Mouse (Mus musculus): ENCODE results near the gene Snx29. TPM values are rescaled to one million over a fixed set of nuclear protein-coding genes. Genes with fewer than 3 reads are reported as not detected.
"Not testable (repeated sequence)": the region's sequence is repeated elsewhere in the genome, so short reads cannot be mapped to it uniquely, and the experiment has no call there.

The Snx29 gene
- 2.7 and 4.9 TPM in 2 replicates for polyA plus RNA-seq (2011; ENCODE audit: insufficient read length, low read depth, missing spikeins)

- TF ChIP-seq CTCF (IDR thresholded peaks at IDR 0.05; ENCODE audit: borderline replicate concordance, insufficient read depth, low read length), result no peak
- peak; percentile 64 for TF ChIP-seq POLR2A (IDR thresholded peaks at IDR 0.05; ENCODE audit: low read depth, low read length)
- Histone ChIP-seq H3K4me3 (ENCODE audit: insufficient read depth, low read length) (peak within 1 kb of the TSS; percentile 67), H3K4me1 (ENCODE audit: control insufficient read depth, insufficient read depth, low read length) (no peaks in the 10 kb centered on the region), H3K27ac (ENCODE audit: insufficient read depth, low read length) (no peak within 1 kb of the TSS)
These were observed at the start of gene Snx29 for GRCm38 (mm10) chr16:11322409-11323323. TSS of gene Snx29 (plus strand) at chr16:11322908.

DNA sequence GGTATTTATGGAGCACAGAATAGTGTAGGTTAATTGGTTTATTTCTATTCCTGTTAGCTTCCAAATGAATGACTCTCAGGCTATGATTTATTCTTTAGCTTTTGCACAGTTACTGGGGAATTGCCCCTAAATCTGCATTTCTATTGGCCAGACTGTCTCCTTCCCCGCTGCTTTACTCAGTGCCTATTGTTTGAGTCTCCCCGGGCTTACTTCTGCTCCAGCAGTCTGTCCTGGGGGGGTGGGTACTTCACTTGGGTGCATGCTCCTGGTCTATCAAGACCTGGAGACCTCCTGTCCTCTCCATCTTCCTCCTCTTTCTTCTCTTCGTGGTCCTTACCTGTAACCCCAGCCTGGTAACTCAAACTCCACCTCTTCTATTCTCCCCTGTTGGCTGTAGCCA is 45.8 kb upstream of the Snx29 start:
- Histone ChIP-seq H3K4me3 (ENCODE audit: insufficient read depth, low read length) (no peak overlapping the region), H3K27ac (ENCODE audit: insufficient read depth, low read length) (no peak overlapping the region), H3K4me1 (ENCODE audit: control insufficient read depth, insufficient read depth, low read length) (no peaks in the 10 kb centered on the region)
- TF ChIP-seq POLR2A (IDR thresholded peaks at IDR 0.05; ENCODE audit: low read depth, low read length), result no peak

DNA sequence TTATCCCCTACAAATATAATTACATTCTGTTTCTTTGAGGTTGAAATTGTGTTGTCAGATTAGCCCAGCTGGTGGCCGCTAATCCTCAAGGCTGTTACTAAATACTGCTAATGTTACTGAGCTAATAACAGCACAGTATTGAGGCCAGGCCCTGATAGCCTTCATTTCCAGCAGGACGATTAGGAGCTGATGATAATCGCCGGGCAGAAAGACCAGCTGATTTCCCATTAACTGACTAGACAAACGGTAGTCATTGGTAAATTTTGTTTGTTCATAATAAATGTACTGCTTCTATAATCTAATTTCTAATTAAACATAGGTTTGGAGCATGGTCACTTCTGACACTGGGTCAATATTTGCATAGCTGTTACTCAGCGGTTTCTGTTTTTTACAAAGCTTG is 43.9 kb upstream of the Snx29 start:
- Histone ChIP-seq H3K27ac (ENCODE audit: insufficient read depth, low read length) (no peak overlapping the region), H3K4me3 (ENCODE audit: insufficient read depth, low read length) (no peak overlapping the region)
- TF ChIP-seq POLR2A (IDR thresholded peaks at IDR 0.05; ENCODE audit: low read depth, low read length), result no peak
- TF ChIP-seq CTCF (IDR thresholded peaks at IDR 0.05; ENCODE audit: borderline replicate concordance, insufficient read depth, low read length), result no peak

DNA sequence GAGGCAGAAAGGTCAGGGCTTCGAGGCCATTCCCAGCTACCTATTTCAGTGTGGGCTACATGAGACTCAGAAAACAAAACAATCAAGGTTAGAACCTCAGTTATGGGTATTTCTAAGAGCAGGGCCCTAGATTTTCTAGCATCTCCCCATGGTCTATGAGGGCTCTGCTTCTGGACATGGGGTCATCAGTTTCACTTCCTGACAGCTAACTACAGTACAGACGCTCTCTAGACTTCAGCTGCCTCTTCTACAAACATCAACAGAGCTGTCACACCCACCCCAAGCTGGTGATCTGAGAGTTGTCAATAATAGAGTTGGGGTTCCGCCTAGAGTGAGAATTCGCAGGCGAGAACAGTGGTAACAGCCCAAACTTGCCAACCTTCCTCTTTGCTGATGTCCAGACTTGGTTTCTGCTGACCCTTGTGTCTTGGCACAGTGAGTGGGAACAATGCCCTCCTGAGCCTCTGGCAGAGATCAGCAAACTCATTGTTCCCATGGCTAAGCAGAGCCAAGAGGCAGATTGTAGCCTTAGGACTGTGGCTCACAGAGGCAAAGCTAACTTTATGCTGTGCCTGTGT is 40.0 kb upstream of the Snx29 start:
- no peak for TF ChIP-seq CTCF (IDR thresholded peaks at IDR 0.05; ENCODE audit: borderline replicate concordance, insufficient read depth, low read length)
- TF ChIP-seq POLR2A (IDR thresholded peaks at IDR 0.05; ENCODE audit: low read depth, low read length), result no peak
- no peak overlapping the region for H3K4me3 ChIP-seq (ENCODE audit: insufficient read depth, low read length)
- peaks cover 2% of the 10 kb centered on the region; the same call in 1 of the 2 replicates for H3K4me1 ChIP-seq (ENCODE audit: control insufficient read depth, insufficient read depth, low read length)
- no peak overlapping the region for H3K27ac ChIP-seq (ENCODE audit: insufficient read depth, low read length)

More for the DNA sequence above, 43.9 kb upstream of the Snx29 start:
- H3K4me1 ChIP-seq (ENCODE audit: control insufficient read depth, insufficient read depth, low read length), result no peaks in the 10 kb centered on the region

GRCm38 (mm10) chr16:11284881-11285280 is 37.8 kb upstream of the Snx29 start:
- TF ChIP-seq POLR2A (IDR thresholded peaks at IDR 0.05; ENCODE audit: low read depth, low read length) (no peak), CTCF (IDR thresholded peaks at IDR 0.05; ENCODE audit: borderline replicate concordance, insufficient read depth, low read length) (no peak)
- Histone ChIP-seq H3K4me3 (ENCODE audit: insufficient read depth, low read length) (no peak overlapping the region), H3K4me1 (ENCODE audit: control insufficient read depth, insufficient read depth, low read length) (peaks cover 2% of the 10 kb centered on the region; the same call in 1 of the 2 replicates), H3K27ac (ENCODE audit: insufficient read depth, low read length) (no peak overlapping the region)

DNA sequence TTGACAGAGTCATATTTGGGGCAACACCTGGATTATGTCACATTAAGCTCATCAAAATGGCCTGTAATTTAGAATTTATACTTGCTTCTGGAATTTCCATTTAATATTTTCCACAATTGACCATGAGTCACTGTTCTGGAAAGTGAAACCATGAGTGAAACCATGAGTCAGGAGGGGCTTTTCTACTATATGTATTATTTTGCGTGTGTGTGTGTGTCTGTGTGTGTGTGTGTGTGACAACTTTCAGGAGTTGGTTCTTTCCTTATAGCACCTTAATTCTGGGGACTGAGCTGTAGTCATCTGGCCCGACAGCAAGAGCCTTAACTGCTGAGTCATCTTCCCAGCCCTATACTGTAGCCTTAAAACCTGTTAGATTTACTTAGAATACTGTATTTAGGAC is 36.8 kb upstream of the Snx29 start:
- TF ChIP-seq POLR2A (IDR thresholded peaks at IDR 0.05; ENCODE audit: low read depth, low read length) (no peak), CTCF (IDR thresholded peaks at IDR 0.05; ENCODE audit: borderline replicate concordance, insufficient read depth, low read length) (no peak)

GRCm38 (mm10) chr16:11288873-11289272 is 33.8 kb upstream of the Snx29 start:
- H3K27ac ChIP-seq (ENCODE audit: insufficient read depth, low read length); H3K4me1 ChIP-seq (ENCODE audit: control insufficient read depth, insufficient read depth, low read length); H3K4me3 ChIP-seq (ENCODE audit: insufficient read depth, low read length): not testable (repeated sequence)

More for the DNA sequence above, 36.8 kb upstream of the Snx29 start:
- peaks cover 2% of the 10 kb centered on the region; the same call in 1 of the 2 replicates for H3K4me1 ChIP-seq (ENCODE audit: control insufficient read depth, insufficient read depth, low read length)
- H3K27ac ChIP-seq (ENCODE audit: insufficient read depth, low read length), result no peak overlapping the region
- H3K4me3 ChIP-seq (ENCODE audit: insufficient read depth, low read length), result no peak overlapping the region

- H3K4me3 ChIP-seq (ENCODE audit: insufficient read depth, low read length); H3K4me1 ChIP-seq (ENCODE audit: control insufficient read depth, insufficient read depth, low read length); H3K27ac ChIP-seq (ENCODE audit: insufficient read depth, low read length): not testable (repeated sequence)
These were observed 27.1 kb upstream of the Snx29 start for GRCm38 (mm10) chr16:11295583-11295982.

DNA sequence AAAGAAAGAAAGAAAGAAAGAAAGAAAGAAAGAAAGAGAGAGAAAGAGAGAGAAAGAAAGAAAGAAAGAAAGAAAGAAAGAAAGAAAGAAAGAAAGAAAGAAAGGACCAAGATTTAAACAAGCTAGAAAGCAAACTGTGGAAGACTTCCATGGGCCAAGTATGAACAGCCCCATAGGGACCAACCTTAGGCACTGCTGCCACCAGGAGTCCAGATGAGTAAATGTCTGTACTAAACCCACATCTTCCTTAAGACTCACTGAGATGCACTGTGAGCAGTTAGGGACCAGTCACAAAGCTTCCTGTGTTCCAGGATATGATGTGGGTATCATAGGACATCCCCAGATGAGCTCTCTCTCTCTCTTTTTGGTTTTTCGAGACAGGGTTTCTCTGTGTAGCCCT is 25.0 kb upstream of the Snx29 start:
- H3K27ac ChIP-seq (ENCODE audit: insufficient read depth, low read length); H3K4me3 ChIP-seq (ENCODE audit: insufficient read depth, low read length); H3K4me1 ChIP-seq (ENCODE audit: control insufficient read depth, insufficient read depth, low read length): not testable (repeated sequence)
- 0 out of 2 replicates have a peak, but pooled peaks have one; percentile 3 for TF ChIP-seq CTCF (IDR thresholded peaks at IDR 0.05; ENCODE audit: borderline replicate concordance, insufficient read depth, low read length)

DNA sequence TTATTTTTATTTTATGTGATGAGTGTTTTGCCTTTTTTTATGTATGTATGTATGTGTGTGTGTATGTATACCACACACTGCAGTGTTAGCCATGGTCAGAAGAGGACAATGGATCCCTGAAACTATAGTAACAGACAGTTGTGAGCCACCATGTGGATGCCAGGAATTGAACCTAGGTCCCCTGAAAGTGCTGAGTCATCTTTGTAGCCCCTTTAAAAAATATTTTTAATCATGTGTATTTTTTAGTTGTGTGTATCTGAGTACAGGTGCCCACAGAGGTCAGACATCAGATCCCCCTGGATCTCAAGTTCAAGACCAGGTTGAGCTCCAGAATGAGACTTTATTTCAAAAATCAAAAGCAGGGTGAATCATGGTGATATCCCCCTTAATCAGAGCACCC is 19.0 kb upstream of the Snx29 start:
- Histone ChIP-seq H3K4me1 (ENCODE audit: control insufficient read depth, insufficient read depth, low read length) (no peaks in the 10 kb centered on the region), H3K4me3 (ENCODE audit: insufficient read depth, low read length) (no peak overlapping the region), H3K27ac (ENCODE audit: insufficient read depth, low read length) (no peak overlapping the region)
- no peak for TF ChIP-seq POLR2A (IDR thresholded peaks at IDR 0.05; ENCODE audit: low read depth, low read length)
- no peak for TF ChIP-seq CTCF (IDR thresholded peaks at IDR 0.05; ENCODE audit: borderline replicate concordance, insufficient read depth, low read length)

Data from embryonic fibroblast, embryonic 13.5 days (primary cell).